Mouse (Mus musculus) midbrain, embryonic 11.5 days (tissue): ENCODE measurements around the gene Zfp69. TPM values are rescaled to one million over a fixed set of nuclear protein-coding genes. Genes with fewer than 3 reads are reported as not detected.

Experiments
- ATAC-seq: fragments of 200-750 bp; cut with Nextera tagmentation; 2 replicates; pipeline ENCODE4 v1.8.0; 2017; ENCODE audit warnings: moderate TSS enrichment, moderate library complexity; ENCODE audit not compliant: low FRiP score
- DNase-seq: peaks from one replicate; pipeline ENCODE4 v3.0.0; 2015; ENCODE audit warnings: low spot score; ENCODE audit errors: missing footprints
- H3K27ac ChIP-seq: fragments of 300-500 bp; sonication (generic); 2 replicates; pipeline ENCODE4 v1.5.1; 2014; ENCODE audit warnings: low read depth, low read length
- H3K27me3 ChIP-seq: fragments of 300-500 bp; sonication (generic); 2 replicates; pipeline ENCODE4 v1.6.1; 2014; ENCODE audit warnings: mild to moderate bottlenecking, low read length, moderate library complexity, mixed read lengths; ENCODE audit not compliant: control insufficient read depth, insufficient read depth
- H3K36me3 ChIP-seq: fragments of 300-500 bp; sonication (generic); 2 replicates; pipeline ENCODE4 v1.6.1; 2014; ENCODE audit warnings: mild to moderate bottlenecking, low read length, moderate library complexity, mixed read lengths; ENCODE audit not compliant: control insufficient read depth, insufficient read depth
- H3K4me1 ChIP-seq: fragments of 300-500 bp; sonication (generic); 2 replicates; pipeline ENCODE4 v1.6.1; 2014; ENCODE audit warnings: low read length; ENCODE audit not compliant: control insufficient read depth, insufficient read depth
- H3K4me2 ChIP-seq: fragments of 300-500 bp; sonication (generic); 2 replicates; pipeline ENCODE4 v1.6.1; 2014; ENCODE audit warnings: mild to moderate bottlenecking, moderate library complexity
- H3K4me3 ChIP-seq: fragments of 300-500 bp; sonication (generic); 2 replicates; pipeline ENCODE4 v1.5.1; 2014; ENCODE audit warnings: low read depth, low read length
- H3K9ac ChIP-seq: fragments of 300-500 bp; sonication (generic); 2 replicates; pipeline ENCODE4 v1.6.1; 2014; ENCODE audit warnings: low read length
- H3K9me3 ChIP-seq: fragments of 300-500 bp; sonication (generic); 2 replicates; pipeline ENCODE4 v1.6.1; 2016; ENCODE audit warnings: low read length; ENCODE audit not compliant: control insufficient read depth
- WGBS: fragments of 180-500 bp; shearing (Covaris S2); extraction: QIAGEN DNeasy Blood & Tissue Kit; methylation state at CpG from one replicate; pipeline ENCODE4 v1.1.7; 2014; 5-methylcytosine and 5-hydroxymethylcytosine counted together
- polyA plus RNA-seq: library from polyadenylated mRNA; unstranded; fragments of >200 nt; fragmentation: Nextera tagmentation; extraction: Ambion mirVana; gene quantifications from 2 replicates; pipeline ENCODE4 v1.2.1, GENCODE M21; 2014

The Zfp69 gene
- polyA plus RNA-seq, 1 experiment from 2014 or later: 9.0 TPM

DNA sequence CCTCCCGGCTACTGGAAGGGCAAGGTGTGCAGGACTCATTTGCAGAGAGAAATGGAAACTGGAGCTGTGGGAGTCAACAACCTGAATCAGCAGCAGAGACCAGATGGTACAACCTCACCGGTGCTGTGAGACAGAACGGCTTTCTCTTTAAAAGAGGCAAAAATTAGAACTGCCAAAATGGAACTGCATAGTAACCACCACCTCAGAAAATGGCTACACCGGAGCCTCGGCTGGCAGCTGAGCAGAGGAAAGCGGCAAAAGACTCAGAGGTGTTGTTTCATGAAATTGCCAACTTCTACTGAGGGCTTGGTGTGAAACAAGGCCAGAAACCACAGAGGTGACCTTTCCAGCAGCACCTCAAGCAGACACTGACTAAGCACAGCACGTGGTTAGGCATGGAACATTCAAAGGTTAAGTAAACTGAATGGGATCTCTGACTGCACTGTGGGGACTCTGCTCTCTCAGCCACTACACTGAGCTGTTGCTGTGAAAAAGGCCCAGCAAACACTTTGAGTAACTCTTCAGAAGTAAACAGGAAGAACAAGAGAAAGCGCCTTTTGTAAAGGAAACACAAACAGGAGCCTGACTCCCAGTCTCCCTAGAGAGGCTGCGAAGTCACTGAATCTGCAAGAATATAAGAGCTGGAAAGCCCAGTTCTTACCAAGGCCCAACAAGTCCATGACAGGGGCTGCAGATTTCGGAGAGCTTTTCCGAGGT lies 23.4 kb upstream of the Zfp69 start:
- Histone ChIP-seq H3K4me3 (no peak overlapping the region), H3K27ac (no peak overlapping the region), H3K9ac (no peak overlapping the region), H3K4me2 (no peak overlapping the region), H3K36me3 (0 out of 2 replicates have a peak, but pooled peaks cover 6% of the 10 kb centered on the region), H3K9me3 (no peaks in the 10 kb centered on the region), H3K4me1 (no peaks in the 10 kb centered on the region), H3K27me3 (no peaks in the 10 kb centered on the region)
- ATAC-seq (no peak), DNase-seq (no peak)
- 86% methylated on average over 11 of the region's 11 CpGs for WGBS

DNA sequence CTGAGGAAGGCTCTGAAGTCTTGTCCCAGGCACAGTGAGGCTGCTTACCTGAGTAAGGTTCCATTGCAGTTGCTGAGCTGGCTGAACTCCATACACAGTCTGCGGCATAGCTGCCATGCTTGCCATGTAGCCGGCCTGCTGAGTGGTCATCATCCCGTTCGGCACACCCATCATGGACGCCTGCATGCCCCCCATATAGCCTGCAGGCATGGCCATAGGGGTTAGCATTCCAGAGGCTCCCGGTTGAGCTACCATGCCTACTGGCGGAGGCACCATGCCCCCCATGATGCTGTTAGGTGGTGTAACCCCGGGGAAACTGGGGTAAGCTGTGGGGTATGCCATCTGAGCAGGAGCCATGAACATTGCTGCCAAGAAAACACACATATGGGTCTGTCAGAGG lies 20.3 kb upstream of the Zfp69 start:
- no peaks in the 10 kb centered on the region for H3K9me3 ChIP-seq
- H3K27me3 ChIP-seq: no peaks in the 10 kb centered on the region
- no peak for DNase-seq
- ATAC-seq: no peak
- no peak overlapping the region for H3K9ac ChIP-seq
- H3K4me2 ChIP-seq: no peak overlapping the region
- no peak overlapping the region for H3K4me3 ChIP-seq
- H3K27ac ChIP-seq: no peak overlapping the region
- H3K4me1 ChIP-seq: no peaks in the 10 kb centered on the region
- WGBS: 92% methylated on average over 8 of the region's 8 CpGs
- 0 out of 2 replicates have a peak, but pooled peaks cover 6% of the 10 kb centered on the region for H3K36me3 ChIP-seq

DNA sequence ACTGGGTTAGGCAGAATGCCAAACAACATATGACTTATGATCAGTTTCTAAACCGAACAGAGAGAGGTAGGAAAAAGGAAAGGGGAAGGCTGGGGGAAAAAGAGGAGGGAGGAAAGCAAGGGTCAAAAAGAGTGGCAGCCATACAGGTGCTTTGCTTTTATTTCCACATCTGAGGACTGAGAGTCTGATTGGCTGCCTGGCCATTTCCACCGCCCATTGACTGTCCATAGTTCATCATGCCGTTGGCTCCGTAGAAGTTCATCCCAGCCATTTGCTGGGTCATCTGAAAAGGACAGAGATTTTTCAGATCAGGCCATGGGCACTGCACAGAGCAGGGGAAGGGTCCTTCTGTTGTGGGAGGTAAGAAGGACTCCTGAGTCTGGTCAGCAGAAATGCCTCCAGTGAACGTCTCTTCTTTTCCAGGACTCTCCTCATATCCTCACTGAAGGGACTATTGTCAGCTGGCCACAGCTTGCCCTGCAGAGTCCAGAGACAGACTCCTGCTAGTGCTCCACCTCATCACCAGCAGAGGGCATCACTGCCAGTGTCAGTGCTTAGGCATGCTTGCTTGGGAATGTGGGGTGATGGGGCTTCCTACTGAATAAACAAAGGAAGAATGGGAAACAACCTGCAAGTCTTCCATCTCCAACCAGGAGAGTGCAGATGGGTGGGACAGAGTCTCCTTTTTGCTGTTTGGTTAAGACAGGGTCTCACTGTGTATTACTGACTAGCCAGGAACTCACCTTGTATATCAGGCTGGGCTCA lies 18.1 kb upstream of the Zfp69 start:
- H3K27me3 ChIP-seq: no peaks in the 10 kb centered on the region
- DNase-seq (peak; percentile 75), ATAC-seq (peak; percentile 55; the same call in 1 of the 2 replicates)
- 85% methylated on average over 5 of the region's 5 CpGs for WGBS
- no peak overlapping the region for H3K4me3 ChIP-seq
- no peak overlapping the region for H3K27ac ChIP-seq
- no peak overlapping the region for H3K9ac ChIP-seq
- 0 out of 2 replicates have a peak, but pooled peaks cover 5% of the 10 kb centered on the region for H3K36me3 ChIP-seq
- no peaks in the 10 kb centered on the region for H3K9me3 ChIP-seq
- no peaks in the 10 kb centered on the region for H3K4me1 ChIP-seq
- no peak overlapping the region for H3K4me2 ChIP-seq

DNA sequence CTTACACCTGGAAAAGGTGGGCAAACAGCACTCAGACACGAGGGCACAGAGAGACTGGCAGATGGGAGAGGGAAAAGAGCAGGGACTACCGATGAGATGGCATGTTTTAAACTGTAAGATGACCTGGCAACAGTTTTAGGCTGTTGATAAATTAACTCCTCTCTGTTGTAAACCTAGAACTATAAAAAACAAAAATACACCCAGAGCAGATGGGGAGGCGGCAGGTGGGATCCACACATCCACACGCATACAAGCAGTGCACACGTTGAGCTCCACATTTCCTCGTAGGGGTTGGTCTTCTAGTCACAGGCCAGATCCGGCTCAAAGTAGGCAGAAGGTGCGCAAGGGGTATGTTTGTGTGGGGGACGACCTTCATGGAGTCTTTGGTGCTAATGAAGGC lies 17.0 kb upstream of the Zfp69 start:
- H3K4me1 ChIP-seq: no peaks in the 10 kb centered on the region
- H3K27ac ChIP-seq: no peak overlapping the region
- DNase-seq (no peak), ATAC-seq (no peak)
- 90% methylated on average over 9 of the region's 9 CpGs for WGBS
- H3K4me3 ChIP-seq: no peak overlapping the region
- 0 out of 2 replicates have a peak, but pooled peaks cover 4% of the 10 kb centered on the region for H3K36me3 ChIP-seq
- H3K27me3 ChIP-seq: no peaks in the 10 kb centered on the region
- no peak overlapping the region for H3K9ac ChIP-seq
- no peaks in the 10 kb centered on the region for H3K9me3 ChIP-seq
- H3K4me2 ChIP-seq: no peak overlapping the region

DNA sequence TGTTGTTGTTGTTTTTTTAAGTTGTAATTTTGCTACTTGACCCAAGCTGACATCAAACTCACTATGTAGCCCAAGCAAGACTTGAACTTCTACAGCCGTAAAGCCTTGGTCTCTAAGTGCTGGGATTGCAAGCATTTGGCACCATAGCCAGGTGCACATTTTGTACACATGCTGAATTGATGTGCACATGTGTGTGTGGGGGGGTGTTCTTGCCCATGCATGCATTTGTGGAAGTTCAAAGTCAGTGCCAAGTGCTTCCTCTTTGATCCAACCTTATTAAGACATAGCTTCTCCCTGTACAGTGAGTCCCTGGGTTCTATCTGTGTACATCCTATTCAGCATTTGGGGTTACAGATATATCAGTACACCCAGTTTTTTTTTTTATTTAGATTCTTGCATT lies 4.1 kb upstream of the Zfp69 start:
- Histone ChIP-seq H3K27ac (no peak overlapping the region), H3K9ac (no peak overlapping the region), H3K9me3 (no peaks in the 10 kb centered on the region), H3K36me3 (no peaks in the 10 kb centered on the region), H3K27me3 (no peaks in the 10 kb centered on the region), H3K4me3 (no peak overlapping the region), H3K4me1 (peaks cover 5% of the 10 kb centered on the region; the same call in 1 of the 2 replicates), H3K4me2 (no peak overlapping the region)
- ATAC-seq (no peak), DNase-seq (no peak)
- WGBS: 86% methylated on average over 1 of the region's 1 CpGs

DNA sequence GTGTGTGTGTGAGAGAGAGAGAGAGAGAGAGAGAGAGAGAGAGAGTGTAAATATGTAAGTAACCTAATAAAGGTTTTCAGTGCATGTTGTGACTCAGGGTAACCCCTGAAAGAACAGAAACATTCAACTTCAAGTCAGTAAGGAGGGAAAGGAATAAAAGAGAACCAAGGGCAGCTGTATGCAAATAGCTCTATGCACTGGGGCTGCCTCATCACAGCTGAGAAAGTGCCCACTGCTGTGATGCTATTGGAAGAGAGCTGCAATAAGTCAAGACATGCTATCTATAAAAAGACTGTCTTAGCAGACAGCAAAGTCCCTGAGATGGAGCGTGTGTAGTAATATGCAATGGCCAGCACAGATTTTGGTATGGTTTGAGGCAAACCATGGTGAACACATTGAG lies 2.2 kb upstream of the Zfp69 start:
- Histone ChIP-seq H3K9me3 (no peaks in the 10 kb centered on the region), H3K36me3 (no peaks in the 10 kb centered on the region), H3K4me2 (no peak overlapping the region), H3K4me1 (peaks cover 5% of the 10 kb centered on the region; the same call in 1 of the 2 replicates), H3K27ac (no peak overlapping the region), H3K27me3 (no peaks in the 10 kb centered on the region), H3K4me3 (no peak overlapping the region), H3K9ac (no peak overlapping the region)
- no peak for ATAC-seq
- no peak for DNase-seq
- WGBS: 83% methylated on average over 1 of the region's 1 CpGs

DNA sequence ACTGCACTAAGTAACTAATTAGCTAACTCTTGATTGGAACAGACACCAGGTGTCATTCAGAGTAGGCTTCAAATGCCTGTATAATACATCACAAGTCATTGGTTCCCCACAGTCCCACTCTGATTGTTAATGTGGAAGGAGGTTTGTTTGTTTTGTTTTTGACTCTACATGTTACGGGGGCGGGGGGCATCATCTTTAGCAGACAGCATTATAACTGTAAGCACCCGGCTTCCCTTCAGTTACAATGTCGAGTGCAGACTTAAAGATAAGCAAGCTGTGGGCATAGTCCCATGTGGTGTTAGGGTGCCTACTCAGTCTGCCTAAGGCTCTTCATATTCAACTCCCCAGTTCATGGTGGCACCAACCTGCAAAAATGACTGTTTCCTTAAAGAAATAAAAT lies 1.5 kb upstream of the Zfp69 start:
- WGBS: 83% methylated on average over 4 of the region's 4 CpGs
- ATAC-seq (no peak), DNase-seq (no peak)
- H3K4me3 ChIP-seq: no peak overlapping the region
- H3K27me3 ChIP-seq: no peaks in the 10 kb centered on the region
- H3K9me3 ChIP-seq: no peaks in the 10 kb centered on the region
- no peaks in the 10 kb centered on the region for H3K36me3 ChIP-seq
- H3K9ac ChIP-seq: no peak overlapping the region
- H3K4me2 ChIP-seq: no peak overlapping the region
- H3K27ac ChIP-seq: no peak overlapping the region
- H3K4me1 ChIP-seq: peaks cover 5% of the 10 kb centered on the region; the same call in 1 of the 2 replicates

DNA sequence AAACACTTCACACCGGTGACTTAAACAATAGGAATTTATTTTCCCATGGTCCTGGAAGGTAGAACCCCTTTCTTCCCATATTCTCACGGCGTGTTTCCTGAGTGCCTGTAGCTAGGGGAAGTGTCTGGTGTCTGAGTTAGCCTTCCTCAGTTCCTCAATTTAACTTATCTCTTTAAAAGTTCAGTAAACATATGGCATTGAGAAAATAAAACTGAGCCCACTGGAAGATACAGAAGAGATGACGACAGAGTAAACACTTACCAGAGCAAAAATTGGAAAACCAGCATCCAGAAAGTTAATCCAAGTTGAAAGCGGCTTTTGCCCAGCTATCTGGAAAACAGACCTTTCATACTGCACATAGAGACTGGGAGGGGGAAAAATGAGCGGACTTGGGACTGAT lies 664 bp upstream of the Zfp69 start:
- ATAC-seq (no peak), DNase-seq (no peak)
- H3K4me3 ChIP-seq: peak overlapping the region; percentile 84
- H3K27me3 ChIP-seq: no peaks in the 10 kb centered on the region
- peaks cover 5% of the 10 kb centered on the region; the same call in 1 of the 2 replicates for H3K4me1 ChIP-seq
- H3K27ac ChIP-seq: no peak overlapping the region
- WGBS: 56% methylated on average over 6 of the region's 6 CpGs
- 0 out of 2 replicates have a peak, but pooled peaks cover under 1% of the 10 kb centered on the region for H3K36me3 ChIP-seq
- no peaks in the 10 kb centered on the region for H3K9me3 ChIP-seq
- H3K9ac ChIP-seq: peak overlapping the region; percentile 82
- peak overlapping the region; percentile 79 for H3K4me2 ChIP-seq
